Mouse (Mus musculus) yolk sac, embryonic 10.5 days (tissue): Measurements from ENCODE around the gene Kdelc2.

Source experiments
- DNase-seq: peaks from one replicate; pipeline ENCODE4 v3.0.0-alpha.2; 2017; ENCODE audit warnings: low spot score

The Kdelc2 gene

DNA sequence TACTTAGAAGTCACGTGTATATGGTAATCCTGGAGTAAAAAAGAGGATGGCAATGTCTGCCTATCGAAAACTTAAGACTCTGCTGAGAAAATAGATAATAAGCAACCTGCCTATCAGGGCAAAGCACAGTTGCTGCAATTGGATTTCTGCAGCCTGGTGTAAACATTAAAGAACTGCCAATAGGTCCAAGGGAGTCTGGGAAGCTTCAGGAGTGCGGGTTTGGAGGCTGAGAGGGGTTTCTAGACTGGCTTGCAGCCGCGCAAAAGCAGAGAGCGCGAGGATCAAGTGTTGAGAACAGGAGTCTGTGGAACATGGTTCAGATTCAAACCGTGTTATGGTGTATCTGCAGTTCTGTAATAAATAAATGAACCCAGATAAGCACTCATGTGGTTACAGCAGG is 1.0 kb downstream of the Kdelc2 start:
- DNase-seq: no peak

DNA sequence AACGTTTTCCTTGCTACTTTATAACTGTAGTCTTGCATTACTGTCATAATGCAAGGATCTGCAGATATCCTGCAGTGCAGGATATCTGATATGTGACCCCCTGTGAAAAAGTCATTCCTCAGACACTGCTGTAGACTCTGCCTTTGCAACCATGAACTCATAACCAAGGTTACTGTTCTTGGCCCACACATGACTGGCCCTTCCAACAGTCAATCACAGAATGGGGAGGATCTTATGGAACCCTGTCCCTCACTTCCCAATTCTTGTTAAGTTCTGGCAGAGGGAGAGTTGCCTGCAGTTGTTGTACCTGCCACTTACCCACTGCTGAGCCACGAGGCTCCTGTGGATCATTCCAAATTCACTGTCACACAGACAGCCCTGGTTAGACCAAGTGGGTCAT is 3.6 kb downstream of the Kdelc2 start:
- DNase-seq: no peak

DNA sequence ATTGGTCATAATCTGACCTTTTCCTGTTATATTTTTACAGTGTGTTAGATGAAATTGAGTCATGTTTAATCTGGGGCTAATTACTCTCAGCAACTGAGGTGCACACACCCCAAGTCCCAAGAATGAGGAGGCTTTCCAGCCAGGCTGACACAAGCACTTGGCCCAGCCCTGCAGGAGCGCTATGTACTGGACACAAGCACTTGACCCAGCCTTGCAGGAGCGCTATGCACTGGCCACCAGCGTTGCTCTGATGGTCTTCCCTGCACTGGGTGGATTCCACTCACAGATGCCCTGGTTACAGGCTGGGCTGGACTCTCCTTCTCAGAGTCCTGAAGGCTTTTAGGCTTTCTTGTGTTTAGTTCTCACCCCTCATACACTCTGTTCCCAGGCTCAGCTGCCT is 5.3 kb downstream of the Kdelc2 start:
- no peak for DNase-seq

DNA sequence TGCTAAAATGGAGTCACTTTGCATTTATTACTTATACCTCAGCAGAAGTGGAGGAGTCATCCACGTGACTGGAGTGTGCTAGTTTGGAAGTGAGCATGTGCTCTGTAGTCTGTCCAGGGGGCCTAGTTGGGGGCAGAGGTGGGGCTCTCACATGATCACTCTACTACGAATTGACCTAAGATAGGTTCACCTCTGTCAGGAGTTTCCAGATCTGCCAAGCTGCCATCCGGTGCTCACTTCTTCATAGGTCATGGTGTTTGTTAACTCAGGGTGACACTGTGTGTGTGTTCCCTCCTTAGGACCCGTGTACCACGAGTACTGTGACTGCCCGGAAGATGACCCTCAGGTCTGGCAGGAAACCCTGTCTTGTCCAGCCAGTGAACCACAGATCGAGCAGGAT is 6.3 kb downstream of the Kdelc2 start:
- no peak for DNase-seq

DNA sequence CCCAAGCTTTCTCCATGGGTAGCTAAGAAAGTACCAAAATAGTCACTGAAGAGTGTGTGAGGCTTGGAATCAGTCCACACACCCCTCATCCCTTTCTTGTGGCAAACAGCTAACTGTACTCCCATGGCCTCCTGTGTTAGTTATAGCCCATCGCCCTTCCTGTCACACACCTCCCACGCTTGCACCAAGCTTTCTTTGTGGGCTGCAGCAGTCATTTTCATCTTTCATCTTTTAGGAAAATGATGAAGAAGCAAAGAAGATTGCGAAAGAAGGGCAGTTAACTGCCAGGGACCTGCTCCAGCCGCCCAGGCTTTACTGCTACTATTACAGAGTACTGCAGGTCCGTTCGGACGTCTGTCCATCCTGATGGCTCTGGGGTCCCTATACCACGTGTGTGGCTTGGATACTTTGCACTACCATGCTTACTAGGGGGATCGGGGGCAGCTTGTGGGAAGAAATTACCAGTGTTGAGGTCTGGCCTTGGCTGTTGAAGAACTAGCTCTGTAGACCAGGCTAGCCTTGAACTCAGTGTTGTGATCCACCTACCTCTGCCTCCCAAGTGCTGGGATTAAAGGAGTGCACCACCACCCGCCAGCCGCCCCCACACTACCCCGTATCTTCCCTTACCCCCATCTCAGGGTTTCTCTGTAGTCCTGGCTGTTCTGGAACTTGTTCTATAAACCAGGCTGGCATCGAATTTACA is 14.0 kb downstream of the Kdelc2 start:
- DNase-seq: no peak

DNA sequence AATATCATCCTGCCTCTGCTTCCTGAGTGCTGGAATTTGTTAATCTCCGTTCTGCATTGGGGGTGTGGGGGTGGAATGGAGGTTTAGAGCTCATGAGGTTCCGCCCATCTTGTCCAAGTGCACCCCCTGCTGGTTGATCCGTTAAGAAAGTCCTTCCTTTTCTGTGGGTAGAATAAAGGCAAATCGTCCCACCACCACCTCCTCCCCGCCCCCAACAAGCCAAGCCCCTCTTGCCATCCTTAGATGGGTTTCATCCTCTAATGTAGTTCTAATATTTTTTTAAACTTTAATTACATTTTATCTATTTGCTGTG is 14.5 kb downstream of the Kdelc2 start:
- DNase-seq: peak; percentile 30

DNA sequence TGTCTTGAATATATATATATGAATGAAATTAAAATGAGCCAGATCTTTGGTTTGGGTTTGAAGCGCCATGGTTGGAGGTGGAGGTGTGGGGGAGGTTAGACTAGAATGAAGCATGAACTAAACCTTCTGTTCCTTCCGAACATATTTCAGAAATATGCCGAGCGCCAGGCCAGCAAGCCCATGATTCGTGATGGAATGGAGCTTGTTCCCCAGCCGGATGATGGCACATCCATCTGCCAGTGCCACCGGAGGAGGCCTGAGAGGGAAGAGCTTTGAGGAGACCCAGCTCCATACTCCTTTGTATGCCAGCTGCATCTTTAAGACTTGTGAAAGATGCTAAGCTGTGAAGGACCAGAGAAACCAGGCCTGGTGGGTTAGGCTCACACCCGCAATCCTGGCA is 15.7 kb downstream of the Kdelc2 start:
- no peak for DNase-seq

DNA sequence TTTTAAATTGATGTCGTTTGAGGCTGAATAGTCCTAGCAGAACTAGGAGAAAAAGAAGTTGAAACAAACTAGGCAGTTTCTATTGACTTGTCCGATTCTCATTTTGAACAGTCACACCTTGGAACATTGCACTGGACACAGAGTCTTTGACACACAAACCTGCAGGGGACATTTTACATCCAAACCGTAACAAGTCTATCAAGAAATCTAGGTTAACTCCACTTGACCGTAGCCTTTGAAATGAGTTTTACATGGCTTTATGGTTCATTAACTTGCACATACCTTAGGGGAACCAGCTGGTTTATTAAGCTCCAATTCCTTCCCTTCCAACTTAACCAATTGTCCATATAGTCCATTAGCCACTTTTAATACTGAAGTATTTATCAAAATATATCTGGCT is 16.9 kb downstream of the Kdelc2 start:
- DNase-seq: no peak

DNA sequence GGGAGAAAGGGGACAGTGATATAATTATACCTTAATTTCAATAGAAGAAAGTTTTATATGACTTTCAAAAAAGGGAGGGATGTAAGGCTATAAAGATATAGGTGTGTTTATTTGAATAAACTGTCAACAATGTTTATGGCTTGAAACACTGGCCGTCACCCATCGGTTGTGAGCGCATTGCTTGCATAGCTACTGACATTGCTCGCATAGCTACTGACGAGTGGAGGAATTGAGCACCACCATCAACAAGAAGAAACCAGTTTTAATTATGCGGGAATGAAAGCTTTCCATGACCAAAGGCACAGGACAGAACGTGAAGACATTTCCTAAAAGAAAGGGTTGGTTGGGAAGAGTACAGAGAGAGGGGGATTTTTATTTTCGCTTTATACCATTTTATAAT is 17.3 kb downstream of the Kdelc2 start:
- DNase-seq: no peak

DNA sequence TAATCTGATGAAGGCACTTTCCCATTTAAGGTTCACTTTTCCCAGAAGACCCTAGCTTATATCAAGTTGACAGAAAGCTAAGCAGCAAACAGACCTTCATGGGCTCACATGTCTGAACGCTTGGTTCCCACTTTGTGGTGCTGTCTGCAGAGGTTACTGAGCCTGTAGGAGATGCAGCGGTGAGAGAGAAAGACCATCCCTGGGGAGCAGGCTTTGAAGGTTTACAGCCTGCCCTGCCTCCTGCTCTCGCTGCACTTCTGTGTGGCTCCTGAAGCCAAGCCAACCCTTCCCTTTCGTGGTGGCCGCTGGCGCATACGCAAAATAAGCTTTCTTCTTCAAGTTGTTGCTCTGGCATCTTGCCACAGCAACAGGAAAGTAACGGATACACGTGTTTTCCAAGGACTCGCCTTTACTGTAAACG is 18.5 kb downstream of the Kdelc2 start, which contains the start of gene 4930550C14Rik:
4930550C14Rik (plus strand) TSS at position 35 of the 421 bp plus-strand sequence.
- DNase-seq: no peak

DNA sequence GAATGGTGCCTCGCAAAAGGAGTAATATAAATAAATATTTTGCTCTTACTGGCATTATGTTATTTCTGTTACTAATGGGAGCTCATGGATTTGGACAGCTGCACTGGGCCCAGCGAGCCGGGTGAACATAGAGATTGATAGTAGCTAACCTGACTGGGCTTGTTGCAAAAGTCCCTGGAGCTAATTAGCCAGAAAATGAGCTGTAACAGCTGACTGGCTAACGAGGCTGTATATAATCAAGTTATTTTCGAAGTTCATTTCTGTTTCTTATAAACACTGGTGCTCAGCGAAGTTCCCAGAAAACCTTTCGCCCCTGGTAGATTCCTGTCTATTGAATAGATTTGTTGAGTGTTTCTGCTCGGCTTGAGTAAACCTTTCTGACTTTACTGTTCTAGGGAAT is 19.2 kb downstream of the Kdelc2 start:
- DNase-seq: no peak

DNA sequence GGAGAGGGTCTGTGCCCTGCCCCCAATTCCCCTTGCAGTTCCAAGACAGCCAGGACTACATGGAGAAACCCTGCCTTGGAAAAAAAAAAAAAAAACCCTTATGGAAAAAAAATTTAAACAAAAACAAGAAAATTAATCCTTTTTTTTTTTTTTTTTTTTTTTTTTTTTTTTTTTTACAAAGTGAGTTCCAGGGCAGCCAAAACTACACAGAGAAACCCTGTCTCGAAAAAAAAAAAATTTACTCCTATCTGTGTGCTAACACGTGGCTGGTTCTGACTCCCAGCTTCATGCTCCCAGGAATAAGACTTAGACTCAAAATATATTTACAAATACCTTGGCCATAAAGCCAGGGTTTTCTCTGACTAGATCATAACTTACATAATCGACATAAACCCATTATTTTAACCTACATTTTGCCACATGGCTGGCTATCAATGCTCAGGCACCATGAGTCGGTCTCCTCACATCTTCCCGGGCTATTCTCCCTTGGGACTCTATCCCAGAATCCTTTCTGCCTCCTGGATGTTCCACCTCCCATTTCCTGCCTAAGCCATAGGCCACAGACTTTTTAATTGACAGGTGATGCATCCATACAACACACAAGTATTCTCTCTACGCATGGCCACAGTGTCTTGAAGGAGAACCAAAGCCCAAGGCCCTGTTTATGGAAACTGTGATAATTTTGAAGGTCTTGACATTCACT is 20.4 kb downstream of the Kdelc2 start:
- no peak for DNase-seq

DNA sequence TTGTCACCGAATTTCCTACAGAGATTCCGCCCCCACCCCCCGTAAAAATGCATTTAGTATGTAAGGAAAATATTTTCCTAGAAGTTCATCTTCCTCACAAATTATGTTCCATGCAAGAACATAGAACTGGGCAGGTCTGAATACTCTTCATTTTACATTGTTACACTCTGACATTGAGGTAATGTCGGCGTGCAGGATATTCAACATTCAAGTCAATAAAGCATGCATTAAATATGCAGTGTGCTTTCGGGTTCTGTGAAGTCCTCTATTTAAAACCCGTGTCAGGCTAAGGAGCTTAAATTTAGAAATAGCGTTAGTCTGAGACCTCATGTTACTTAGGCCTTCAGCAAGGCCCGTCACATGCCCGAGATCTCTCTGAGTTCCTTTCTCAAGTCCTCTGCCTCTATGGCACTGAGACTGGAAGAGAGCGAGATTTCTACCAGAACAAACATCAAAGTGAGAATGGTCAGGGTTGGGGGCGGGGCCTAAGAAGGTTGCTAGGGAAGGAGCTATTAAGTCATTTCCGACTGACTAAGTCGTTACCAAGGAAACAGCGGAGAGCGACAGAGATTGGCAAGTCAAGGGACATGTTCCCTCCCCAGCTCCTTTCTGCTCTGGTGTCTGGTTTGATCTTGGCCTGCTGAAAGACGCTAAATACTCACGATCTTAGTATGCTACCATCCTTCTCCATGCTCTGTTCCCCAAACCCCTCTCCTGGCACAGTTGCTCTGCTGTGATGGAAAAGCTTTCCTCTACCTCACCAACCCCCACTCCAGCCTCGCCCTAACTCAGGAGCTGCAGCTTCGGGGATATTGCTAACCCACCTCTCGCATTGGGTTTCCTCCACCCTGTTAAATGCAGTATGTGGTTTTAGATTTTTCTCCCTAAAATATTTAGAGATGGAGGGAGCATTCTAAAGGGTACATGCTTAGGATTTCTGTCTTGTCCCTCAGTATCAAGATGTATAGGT is 21.2 kb downstream of the Kdelc2 start:
- DNase-seq: peak; percentile 82

DNA sequence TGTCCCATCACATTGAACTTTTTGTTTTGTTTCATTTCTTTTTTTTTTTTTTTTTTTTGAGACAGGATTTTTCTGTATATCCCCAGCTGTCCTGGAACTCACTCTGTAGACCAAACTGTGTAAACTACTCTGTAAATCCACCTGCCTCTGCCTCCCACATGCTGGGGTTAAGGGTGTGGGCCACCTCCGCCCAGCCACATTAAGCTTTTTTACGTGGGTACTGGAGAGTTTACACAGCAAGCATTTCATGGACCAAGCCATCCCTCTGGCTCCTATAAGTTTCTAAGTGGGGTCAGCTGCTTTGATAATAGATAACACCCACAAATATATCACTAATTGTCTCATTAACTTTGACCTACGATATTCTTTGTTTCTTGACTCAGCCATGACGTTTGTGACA is 24.7 kb downstream of the Kdelc2 start:
- DNase-seq: no peak

DNA sequence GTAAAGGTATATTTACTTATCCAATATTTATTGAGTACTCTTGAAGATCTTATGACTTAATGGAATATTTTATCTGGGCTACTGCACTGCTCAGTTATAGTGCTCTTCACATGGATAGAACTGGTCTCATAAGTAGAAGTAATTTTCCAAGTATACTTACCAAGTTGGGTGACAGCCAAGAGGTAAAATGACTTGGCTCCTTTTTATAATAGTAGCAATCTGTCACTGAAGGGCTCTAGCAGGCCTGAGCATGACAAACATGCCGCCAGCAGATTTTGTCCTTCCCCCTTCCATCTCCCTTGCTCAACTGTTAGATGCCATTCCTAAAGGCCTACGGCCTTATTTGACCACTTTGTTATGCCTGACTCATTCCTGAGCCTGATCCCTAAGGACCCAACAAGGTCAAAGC is 25.1 kb downstream of the Kdelc2 start:
- DNase-seq: no peak

DNA sequence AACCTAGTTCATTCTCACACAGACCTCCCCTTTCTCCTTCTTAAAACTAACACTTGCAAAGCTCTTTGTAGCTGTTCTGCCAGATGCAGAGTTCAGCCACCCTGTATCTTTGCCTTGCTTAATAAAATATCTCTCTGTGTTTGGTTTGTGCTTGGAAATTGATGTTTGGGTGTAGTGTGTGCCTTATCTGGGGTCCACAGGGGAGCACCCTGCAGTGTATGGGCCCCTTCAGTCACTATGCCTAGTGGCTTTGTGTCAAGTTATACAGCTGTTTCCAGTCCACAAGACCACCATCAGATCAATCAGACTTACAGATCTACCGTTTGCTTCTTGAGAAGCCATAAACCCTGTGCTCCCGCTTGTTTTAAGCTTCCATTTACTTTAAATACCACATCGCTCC is 25.6 kb downstream of the Kdelc2 start:
- no peak for DNase-seq

DNA sequence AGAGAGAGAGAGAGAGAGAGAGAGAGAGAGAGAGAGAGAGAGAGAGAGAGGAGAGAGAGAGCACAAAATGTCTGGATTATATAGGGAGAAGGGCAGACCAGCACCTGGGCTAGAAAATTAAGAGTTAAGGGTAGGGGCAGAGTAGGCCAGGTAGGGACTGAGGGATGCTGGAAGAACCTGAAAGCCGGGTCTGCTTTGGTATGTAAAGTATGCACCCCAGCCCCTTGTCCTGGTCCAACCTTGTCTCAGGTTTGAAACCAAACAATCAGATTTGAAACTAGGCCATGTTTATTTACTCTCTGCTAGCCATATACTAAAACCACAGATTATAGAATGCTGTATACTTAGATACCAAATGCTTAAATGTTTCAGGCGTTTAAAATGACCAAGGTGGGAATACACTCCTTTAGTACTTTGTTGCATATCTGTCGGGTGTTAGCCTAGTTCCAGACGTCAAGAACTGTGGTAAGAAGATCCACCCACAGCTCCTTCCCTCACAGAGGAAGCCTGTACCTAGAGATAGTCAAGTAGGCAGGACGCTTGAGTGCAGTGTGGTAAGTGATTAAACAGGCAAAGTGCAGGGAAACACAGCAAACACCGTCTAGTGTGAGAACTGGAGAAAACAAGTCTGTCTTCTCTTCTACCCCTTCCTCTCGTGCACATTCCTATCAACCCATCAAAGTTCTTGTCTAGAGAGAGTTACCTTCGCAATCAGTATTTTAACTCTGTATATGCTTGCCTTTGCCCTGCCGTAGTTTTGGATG is 38.5 kb downstream of the Kdelc2 start:
- peak; percentile 33 for DNase-seq

DNA sequence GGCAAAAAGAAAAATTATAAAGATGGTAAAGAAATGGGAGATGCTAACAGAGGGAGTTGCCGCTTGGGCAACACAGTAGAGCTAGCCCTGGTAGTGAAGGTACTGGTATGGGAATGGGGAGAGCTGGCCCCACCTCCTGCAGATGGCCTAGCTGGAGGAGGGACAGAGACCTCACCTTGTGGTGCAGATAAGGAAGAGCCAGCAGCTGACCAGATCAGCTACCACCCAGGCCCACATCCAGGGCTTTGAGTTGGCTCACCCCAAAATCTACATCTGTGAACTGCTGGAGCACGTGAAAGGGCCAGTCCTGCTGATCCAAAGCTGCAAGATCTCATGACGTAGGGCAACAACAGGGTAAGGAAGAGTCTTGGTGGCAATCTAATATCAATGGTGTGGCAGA is 42.9 kb downstream of the Kdelc2 start:
- DNase-seq: no peak

DNA sequence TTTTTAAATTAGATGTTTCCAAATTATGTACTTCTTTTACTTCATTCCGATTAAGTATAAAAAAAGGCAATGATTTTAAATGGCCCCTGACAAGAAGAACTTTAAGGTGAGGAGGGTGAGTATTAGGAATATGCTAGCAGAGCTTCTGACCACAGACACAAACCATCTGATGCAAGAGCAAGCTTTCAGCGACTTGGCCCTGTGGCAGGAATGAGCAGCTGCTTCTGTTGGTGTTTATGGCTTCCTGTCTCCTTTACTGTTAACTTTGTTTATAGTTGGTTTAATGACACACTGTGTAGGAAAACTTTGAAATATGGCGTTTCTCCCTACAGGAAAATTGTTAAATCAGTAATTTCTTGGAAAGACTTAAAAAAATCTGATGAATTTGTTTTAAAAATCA is 43.8 kb downstream of the Kdelc2 start:
- DNase-seq: no peak

DNA sequence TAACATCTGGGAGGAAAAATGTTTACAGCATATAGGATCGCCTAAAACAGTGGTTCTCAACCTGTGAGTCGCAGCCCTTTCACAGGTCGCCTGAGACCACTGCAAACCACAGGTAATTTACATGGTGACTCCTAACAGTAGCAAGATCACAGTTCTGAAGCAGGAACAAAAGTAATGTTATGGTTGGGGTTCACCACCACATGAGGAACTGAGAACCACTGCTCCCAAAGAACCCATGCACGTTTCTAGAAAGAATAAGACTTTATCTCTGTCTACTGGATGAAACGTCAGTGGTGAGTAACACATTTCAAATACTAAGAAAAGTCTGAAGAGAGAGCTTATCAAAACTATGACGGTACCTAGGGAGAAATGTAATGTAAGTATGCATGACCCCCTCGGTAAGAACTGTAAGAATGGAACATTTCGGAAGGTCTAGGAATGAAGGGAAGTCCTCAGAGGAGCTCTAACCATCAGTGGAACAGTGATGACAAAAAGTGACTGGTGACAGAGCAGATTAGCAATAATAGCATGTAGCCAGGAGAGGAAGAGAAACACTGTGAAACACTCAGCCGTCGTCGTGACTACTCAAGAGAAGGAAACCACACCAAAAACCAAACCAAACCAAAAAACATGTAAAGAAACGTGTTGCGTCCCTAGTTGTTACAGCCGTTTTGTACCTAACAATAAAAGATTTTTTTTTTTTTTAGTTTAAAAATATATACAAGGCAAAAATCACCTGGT is 52.2 kb downstream of the Kdelc2 start:
- DNase-seq: no peak

DNA sequence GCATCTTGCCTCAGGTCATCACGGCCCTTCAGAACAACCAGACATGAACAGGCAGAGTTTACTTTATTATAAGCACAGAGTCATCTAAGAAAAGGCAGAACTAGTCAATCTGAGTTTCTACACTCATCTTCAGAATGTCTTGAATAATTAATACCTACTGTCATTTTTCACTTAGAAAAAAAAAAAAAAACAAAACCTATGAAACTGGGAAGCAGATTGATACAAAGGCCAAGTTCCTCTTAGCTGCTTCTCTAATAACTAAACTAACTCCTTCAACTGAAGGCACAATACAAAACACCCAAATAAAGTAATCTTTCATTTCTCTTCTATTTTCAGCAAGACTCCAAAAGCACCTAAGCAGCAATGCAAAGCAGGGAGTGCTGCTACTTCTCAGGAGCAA is 66.8 kb downstream of the Kdelc2 start:
- no peak for DNase-seq
